Mouse (Mus musculus) G1E (cell line): ENCODE measurements around the gene Pde8b. TPM values are rescaled to one million over a fixed set of nuclear protein-coding genes. Genes with fewer than 3 reads are reported as not detected.

Experiments
- ATAC-seq: 2 replicates; pipeline ENCODE4 v1.8.0; 2016; ENCODE audit warnings: mild to moderate bottlenecking; ENCODE audit not compliant: insufficient number of reproducible peaks, poor library complexity, low FRiP score, severe bottlenecking; ENCODE audit errors: extremely low read depth
- DNase-seq: peaks from one replicate; pipeline ENCODE4 v3.0.0; 2012; ENCODE audit warnings: low spot score
- H3K27me3 ChIP-seq: 2 replicates; pipeline ENCODE4 v1.6.1; 2012; ENCODE audit warnings: mild to moderate bottlenecking, low read length, inconsistent platforms; ENCODE audit not compliant: insufficient read depth
- H3K36me3 ChIP-seq: replicated peaks from 2 replicates; pipeline ENCODE3; 2012; ENCODE audit warnings: mild to moderate bottlenecking, inconsistent platforms
- H3K4me1 ChIP-seq: 2 replicates; pipeline ENCODE4 v1.6.1; 2012; ENCODE audit warnings: low read depth, low read length, inconsistent platforms, mixed read lengths; ENCODE audit not compliant: insufficient read depth
- H3K4me3 ChIP-seq: 2 replicates; pipeline ENCODE4 v1.5.1; 2012; ENCODE audit warnings: low read depth, mild to moderate bottlenecking, inconsistent platforms, low read length, moderate library complexity, mixed read lengths
- H3K9me3 ChIP-seq: replicated peaks from 2 replicates; pipeline ENCODE4 v1.6.1; 2012; ENCODE audit warnings: inconsistent platforms
- CTCF ChIP-seq: IDR thresholded peaks from 2 replicates; pipeline ENCODE4 v1.5.1; 2012; ENCODE audit warnings: low read depth, low read length, inconsistent platforms, mixed read lengths
- GATA1 ChIP-seq: IDR thresholded peaks from 2 replicates; pipeline ENCODE4 v1.6.1; 2012; ENCODE audit warnings: borderline replicate concordance, low read length, inconsistent platforms, mixed read lengths
- GATA2 ChIP-seq: IDR thresholded peaks from 2 replicates; pipeline ENCODE4 v1.6.1; 2012; ENCODE audit warnings: low read depth, low read length, inconsistent platforms, borderline replicate concordance
- POLR2AphosphoS5 ChIP-seq: IDR thresholded peaks from 2 replicates; pipeline ENCODE4 v1.6.1; 2012; ENCODE audit warnings: low read depth, low read length, inconsistent platforms; ENCODE audit not compliant: insufficient replicate concordance
- TAL1 ChIP-seq: conservative IDR thresholded peaks from 2 replicates; pipeline ENCODE4 v1.6.1; 2012; ENCODE audit warnings: low read depth, low read length, inconsistent platforms, mixed read lengths
- polyA plus RNA-seq: library from polyadenylated mRNA; stranded (reverse); fragments of >175 nt; gene quantifications from 2 replicates; pipeline ENCODE4 v1.2.3, GENCODE M21; 2012
- total RNA-seq, 2 experiments: library from RNA; stranded (forward) in 1 of 2; stranded (reverse) in 1 of 2; fragments of 200-1000 nt in 1 of 2; fragments of >200 nt in 1 of 2; fragmentation: Nextera tagmentation in 1 of 2; gene quantifications; 2 replicates each; pipeline ENCODE4 v1.2.3; 2014 to 2017

The Pde8b gene
- total and polyA plus RNA-seq, 3 experiments: 0.22 TPM; not detected in 2

DNA sequence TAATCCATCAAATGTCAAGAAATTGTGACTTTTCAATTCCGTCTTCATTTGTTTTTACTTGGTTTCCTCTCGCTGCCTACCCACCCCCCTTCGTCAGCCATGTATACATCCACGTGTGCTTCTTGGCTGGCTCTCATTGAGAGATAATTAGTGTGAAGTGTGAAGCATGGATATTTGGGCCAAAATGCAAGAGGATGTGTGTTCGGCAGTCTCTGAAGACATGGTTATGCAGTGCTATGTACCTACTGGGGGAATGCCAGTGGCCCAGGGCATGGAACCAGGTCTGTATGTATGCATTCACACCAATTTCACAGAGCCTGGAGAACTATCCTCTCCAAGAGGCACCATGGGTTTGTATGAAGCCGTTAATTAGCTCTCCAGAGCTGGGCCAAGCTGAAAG, 219.3 kb downstream of the Pde8b start:
- Histone ChIP-seq H3K4me1 (no peaks in the 10 kb centered on the region), H3K27me3 (peaks cover 10% of the 10 kb centered on the region; the same call in 1 of the 2 replicates), H3K36me3 (peaks cover 16% of the 10 kb centered on the region), H3K9me3 (peaks cover 9% of the 10 kb centered on the region), H3K4me3 (no peak overlapping the region)
- TF ChIP-seq GATA2 (no peak), CTCF (no peak), GATA1 (no peak), TAL1 (no peak), POLR2AphosphoS5 (no peak)
- no peak for ATAC-seq
- no peak for DNase-seq

GRCm38 (mm10) chr13:95020216-95020615, 229.9 kb downstream of the Pde8b start:
- DNase-seq (no peak), ATAC-seq (no peak)
- no peak for TF ChIP-seq GATA2
- no peak for TF ChIP-seq TAL1
- TF ChIP-seq GATA1: no peak
- TF ChIP-seq CTCF: no peak
- Histone ChIP-seq H3K27me3 (no peaks in the 10 kb centered on the region), H3K4me3 (no peak overlapping the region), H3K4me1 (peaks cover 15% of the 10 kb centered on the region), H3K9me3 (no peaks in the 10 kb centered on the region), H3K36me3 (peaks cover 67% of the 10 kb centered on the region)

DNA sequence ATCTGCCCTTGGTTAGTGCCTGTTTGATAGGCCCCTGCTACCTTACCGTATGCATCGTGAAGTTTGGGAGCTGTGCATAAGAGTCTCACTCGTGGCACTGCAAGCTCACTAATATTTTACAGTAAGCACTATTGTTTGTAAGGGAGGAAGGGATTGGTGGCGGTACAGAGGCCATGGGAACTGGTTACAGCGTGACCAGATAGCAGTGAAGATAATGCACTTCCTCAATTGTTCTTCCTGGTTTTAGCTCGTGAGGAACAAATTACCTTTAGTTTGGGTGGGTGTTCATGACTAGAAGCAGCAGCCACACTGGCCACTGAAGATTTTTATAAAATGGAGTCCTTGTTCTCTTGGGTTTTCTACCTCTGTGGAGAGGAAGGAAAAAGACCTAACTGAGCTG, 230.8 kb downstream of the Pde8b start:
- H3K27me3 ChIP-seq: no peaks in the 10 kb centered on the region
- no peak for TF ChIP-seq POLR2AphosphoS5
- no peak for TF ChIP-seq GATA1
- no peak for TF ChIP-seq CTCF
- TF ChIP-seq GATA2: no peak
- no peak for TF ChIP-seq TAL1
- peaks cover 70% of the 10 kb centered on the region for H3K36me3 ChIP-seq
- H3K4me1 ChIP-seq: peaks cover 15% of the 10 kb centered on the region
- no peak overlapping the region for H3K4me3 ChIP-seq
- DNase-seq (peak; percentile 43), ATAC-seq (peak; percentile 78)
- H3K9me3 ChIP-seq: no peaks in the 10 kb centered on the region

- H3K36me3 ChIP-seq: peaks cover 60% of the 10 kb centered on the region
- DNase-seq: no peak
- no peak overlapping the region for H3K4me3 ChIP-seq
- H3K4me1 ChIP-seq: peaks cover 15% of the 10 kb centered on the region
- TF ChIP-seq GATA1: no peak
- TF ChIP-seq GATA2: no peak
- no peak for TF ChIP-seq POLR2AphosphoS5
- TF ChIP-seq TAL1: no peak
- TF ChIP-seq CTCF: no peak
- no peaks in the 10 kb centered on the region for H3K27me3 ChIP-seq
- no peak for ATAC-seq
- no peaks in the 10 kb centered on the region for H3K9me3 ChIP-seq
Measured at GRCm38 (mm10) chr13:95017916-95018315, 232.2 kb downstream of the Pde8b start.

DNA sequence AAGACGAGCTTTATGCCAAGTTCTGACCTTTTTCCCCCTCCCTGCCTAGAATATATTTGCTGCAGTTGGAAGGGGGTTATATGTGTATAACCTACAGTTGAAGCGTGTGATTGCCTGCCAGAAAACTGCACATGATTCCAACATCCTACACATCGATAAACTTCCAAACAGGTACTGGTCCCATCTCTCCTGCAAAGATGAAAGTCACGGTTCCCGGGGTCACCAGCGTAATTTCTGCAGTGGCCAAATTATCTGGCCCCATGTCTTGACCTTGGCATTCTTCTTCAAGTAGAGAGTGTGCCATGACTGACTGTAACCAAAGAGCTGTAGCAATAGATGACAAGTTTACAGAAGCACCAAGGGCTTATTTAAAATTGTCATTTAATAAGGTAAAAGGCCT, 232.9 kb downstream of the Pde8b start:
- TF ChIP-seq GATA1 (no peak), GATA2 (no peak), TAL1 (no peak), CTCF (no peak), POLR2AphosphoS5 (no peak)

DNA sequence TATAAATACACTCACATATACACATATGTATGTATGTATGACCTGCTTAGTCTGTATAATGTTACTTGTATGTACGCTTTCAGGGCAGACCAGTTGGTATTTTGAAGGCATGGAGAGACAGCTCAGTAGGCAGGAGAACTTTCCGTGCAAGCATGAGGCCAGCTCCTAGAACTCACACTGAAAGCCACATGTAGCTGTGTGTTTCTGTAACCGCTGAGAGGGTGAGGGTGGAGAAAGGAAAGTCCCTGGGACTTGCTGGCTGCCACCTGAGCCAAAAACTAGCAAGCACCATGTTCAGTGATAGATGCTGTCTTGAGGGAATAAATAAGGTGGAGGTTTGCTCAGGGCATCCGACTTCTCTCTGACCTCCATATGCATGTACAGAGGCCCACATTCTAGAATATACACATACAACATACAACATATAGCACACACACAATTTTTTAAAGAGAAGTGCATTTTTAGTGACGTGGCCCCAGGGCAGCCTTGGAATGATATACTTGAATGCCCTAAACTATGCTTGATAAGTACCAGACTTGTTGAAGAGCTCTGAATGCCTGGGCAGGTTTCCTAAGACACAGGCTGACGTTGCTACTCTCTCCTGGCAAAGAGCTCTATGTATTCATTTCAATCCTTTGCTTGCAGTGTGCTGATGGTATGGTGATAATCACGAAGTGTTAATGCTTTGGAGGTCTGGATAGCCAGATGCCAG, 238.4 kb downstream of the Pde8b start:
- Histone ChIP-seq H3K4me1 (no peaks in the 10 kb centered on the region), H3K4me3 (no peak overlapping the region), H3K27me3 (no peaks in the 10 kb centered on the region), H3K9me3 (no peaks in the 10 kb centered on the region), H3K36me3 (peaks cover 48% of the 10 kb centered on the region)
- TF ChIP-seq CTCF: no peak
- no peak for TF ChIP-seq TAL1
- no peak for TF ChIP-seq GATA1
- TF ChIP-seq POLR2AphosphoS5: no peak
- TF ChIP-seq GATA2: no peak
- DNase-seq: no peak
- ATAC-seq: no peak

More for the DNA sequence above, 232.9 kb downstream of the Pde8b start:
- DNase-seq: no peak
- H3K4me1 ChIP-seq: peaks cover 15% of the 10 kb centered on the region
- no peak overlapping the region for H3K4me3 ChIP-seq
- no peaks in the 10 kb centered on the region for H3K27me3 ChIP-seq
- no peak for ATAC-seq
- H3K36me3 ChIP-seq: peaks cover 57% of the 10 kb centered on the region
- H3K9me3 ChIP-seq: no peaks in the 10 kb centered on the region

DNA sequence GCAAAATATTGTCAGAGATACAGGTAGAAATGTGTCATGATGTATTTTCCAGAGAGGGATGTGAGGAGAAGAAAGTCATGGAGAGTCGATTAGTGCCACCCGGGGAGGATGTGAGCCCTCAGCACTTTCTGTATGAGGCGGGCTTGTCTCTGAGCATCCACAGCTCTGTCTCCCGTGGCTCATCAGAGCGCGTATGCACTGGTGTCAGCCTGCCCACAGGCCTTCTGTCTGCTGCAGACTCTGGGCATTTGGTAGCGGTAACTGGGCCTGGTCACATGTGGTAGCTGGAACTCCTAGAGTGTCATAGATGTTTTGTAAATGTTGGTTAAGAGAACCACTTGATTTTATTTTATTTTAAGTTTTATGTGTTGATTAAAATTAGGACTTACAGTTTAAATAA, 240.9 kb downstream of the Pde8b start:
- no peaks in the 10 kb centered on the region for H3K4me1 ChIP-seq

More for the DNA sequence above, 240.9 kb downstream of the Pde8b start:
- ATAC-seq (no peak), DNase-seq (no peak)
- Histone ChIP-seq H3K9me3 (no peaks in the 10 kb centered on the region), H3K36me3 (peaks cover 38% of the 10 kb centered on the region), H3K4me3 (no peak overlapping the region), H3K27me3 (no peaks in the 10 kb centered on the region)
- TF ChIP-seq GATA2 (no peak), POLR2AphosphoS5 (no peak), TAL1 (no peak), GATA1 (no peak), CTCF (no peak)
